Mouse (Mus musculus) kidney, adult 9 months (tissue): ENCODE measurements around the gene Myo1c.

Experiments used
- DNase-seq: peaks from one replicate; pipeline ENCODE4 v3.0.0; 2022

Gene Myo1c

GRCm38 (mm10) chr11:75716661-75717325 lies 66.5 kb downstream of the Myo1c start:
- no peak for DNase-seq

- no peak for DNase-seq
Measured at GRCm38 (mm10) chr11:75722339-75722738, 72.0 kb downstream of the Myo1c start.
